Mouse (Mus musculus) ES-E14 (cell line): ENCODE results near the gene Itga2b. TPM values are rescaled to one million over a fixed set of nuclear protein-coding genes. Genes with fewer than 3 reads are reported as not detected.

Experiments used
- DNase-seq: peaks from one replicate; pipeline ENCODE4 v3.0.0-alpha.2; 2013; ENCODE audit warnings: low read depth, low spot score
- H3K27ac ChIP-seq: 2 replicates; pipeline ENCODE4 v1.5.1; 2012; ENCODE audit warnings: low read depth, mild to moderate bottlenecking, low read length, moderate library complexity, mixed read lengths; ENCODE audit not compliant: poor library complexity, insufficient read depth, severe bottlenecking
- H3K36me3 ChIP-seq: 2 replicates; pipeline ENCODE4 v1.6.1; 2012; ENCODE audit warnings: mild to moderate bottlenecking, low read length, moderate library complexity, mixed read lengths; ENCODE audit not compliant: control insufficient read depth, poor library complexity, insufficient read depth, severe bottlenecking
- H3K4me1 ChIP-seq, 2 experiments: fragments of 150-350 bp in 1 of 2; sonication (generic) in 1 of 2; 2 replicates each; pipeline ENCODE4 v1.6.1; 2012; ENCODE audit warnings: low read length in 2 of 2, mild to moderate bottlenecking in 1 of 2, mixed read lengths in 1 of 2; ENCODE audit not compliant: control insufficient read depth in 2 of 2, insufficient read depth in 2 of 2, poor library complexity in 1 of 2
- H3K4me3 ChIP-seq, 2 experiments: fragments of 150-350 bp in 1 of 2; sonication (generic) in 1 of 2; 2 replicates each; pipeline ENCODE4 v1.5.1; 2012; ENCODE audit warnings: low read length in 2 of 2, low read depth in 1 of 2, mild to moderate bottlenecking in 1 of 2, mixed read lengths in 1 of 2; ENCODE audit not compliant: insufficient read depth in 1 of 2, poor library complexity in 1 of 2, severe bottlenecking in 1 of 2
- H3K9ac ChIP-seq: 2 replicates; pipeline ENCODE4 v1.6.1; 2012; ENCODE audit warnings: low read depth, mild to moderate bottlenecking, low read length, mixed read lengths; ENCODE audit not compliant: poor library complexity, insufficient read depth, severe bottlenecking
- H3K9me3 ChIP-seq: fragments of 150-350 bp; sonication (generic); 2 replicates; pipeline ENCODE4 v1.6.1; 2012; ENCODE audit warnings: low read depth, mild to moderate bottlenecking, low read length; ENCODE audit not compliant: control insufficient read depth, insufficient read depth
- CHD2 ChIP-seq: IDR thresholded peaks from 2 replicates; pipeline ENCODE4 v1.6.1; 2014; ENCODE audit warnings: mild to moderate bottlenecking, low read depth, low read length, inconsistent platforms
- HCFC1 ChIP-seq: IDR thresholded peaks from 2 replicates; pipeline ENCODE4 v1.6.1; 2012; ENCODE audit warnings: low read length, inconsistent platforms, borderline replicate concordance; ENCODE audit not compliant: insufficient read depth
- MAFK ChIP-seq: IDR thresholded peaks from 2 replicates; pipeline ENCODE4 v1.6.1; 2014; ENCODE audit warnings: mild to moderate bottlenecking, low read depth, low read length, inconsistent platforms; ENCODE audit not compliant: insufficient read depth
- ZC3H11A ChIP-seq: IDR thresholded peaks from 2 replicates; pipeline ENCODE4 v1.6.1; 2012; ENCODE audit warnings: low read depth, mild to moderate bottlenecking, inconsistent platforms, low read length, borderline replicate concordance
- ZNF384 ChIP-seq: IDR thresholded peaks from 2 replicates; pipeline ENCODE4 v1.6.1; 2012; ENCODE audit warnings: low read depth, low read length, inconsistent platforms
- in situ Hi-C, 2 experiments: fragments of 600-800 bp; cut with MboI; formaldehyde crosslinking; loops; one replicate each; pipeline ENCODE4 v1.15.1; 2025; ENCODE audit warnings: low sequenced_read_pairs in 2 of 2, inconsistent platforms in 1 of 2; ENCODE audit not compliant: unreplicated experiment in 2 of 2
- total RNA-seq: library from RNA; depleted of rRNA; stranded (reverse); fragments of 300-350 nt; gene quantifications from 2 replicates; pipeline ENCODE4 v1.2.3, GENCODE M21; 2012; rRNA removed

The Itga2b gene
- 6.6 and 7.8 TPM in 2 replicates for total RNA-seq

- H3K27ac ChIP-seq, result no peak within 1 kb of the TSS
- H3K4me3 ChIP-seq, result no peak within 1 kb of the TSS
- no peak within 1 kb of the TSS for H3K9ac ChIP-seq
- TF ChIP-seq ZNF384 (no peak), HCFC1 (no peak), MAFK (no peak), ZC3H11A (no peak), CHD2 (no peak)
- H3K9me3 ChIP-seq, result no peaks in the 10 kb centered on the region
- H3K36me3 ChIP-seq, result no peaks in the 10 kb centered on the region
- in situ Hi-C loops, result no loop called here
- peaks cover 0 to 4% of the 10 kb centered on the region in 2 experiments; a peak in 1 of 4 replicates for H3K4me1 ChIP-seq
- DNase-seq, result no peak
Observed at GRCm38 (mm10) chr11:102469648-102470357, at the start of gene Itga2b. TSS of gene Itga2b (minus strand) at chr11:102470122.

- no peak for DNase-seq
- H3K36me3 ChIP-seq, result no peaks in the 10 kb centered on the region; the same call in 1 of the 2 replicates
- H3K9ac ChIP-seq, result no peak overlapping the region
- no peak overlapping the region for H3K27ac ChIP-seq
- H3K4me3 ChIP-seq, result no peak overlapping the region
- no peak for TF ChIP-seq ZNF384
- TF ChIP-seq CHD2, result no peak
- TF ChIP-seq MAFK, result no peak
- no peak for TF ChIP-seq HCFC1
- peaks cover 5 to 6% of the 10 kb centered on the region in 2 experiments; a peak in 3 of 4 replicates for H3K4me1 ChIP-seq
- H3K9me3 ChIP-seq, result no peaks in the 10 kb centered on the region
- in situ Hi-C loops, result no loop called here
Observed at GRCm38 (mm10) chr11:102514793-102515424, 45.0 kb upstream of the Itga2b start.

- Histone ChIP-seq H3K36me3 (peaks cover under 1% of the 10 kb centered on the region; the same call in 1 of the 2 replicates), H3K4me1 (peaks cover 5 to 6% of the 10 kb centered on the region in 2 experiments; a peak in 3 of 4 replicates), H3K9ac (no peak overlapping the region), H3K27ac (no peak overlapping the region), H3K9me3 (no peaks in the 10 kb centered on the region), H3K4me3 (no peak overlapping the region)
- in situ Hi-C loops, result no loop called here
- no peak for DNase-seq
- no peak for TF ChIP-seq CHD2
- no peak for TF ChIP-seq ZC3H11A
- TF ChIP-seq ZNF384, result no peak
- no peak for TF ChIP-seq MAFK
- no peak for TF ChIP-seq HCFC1
Observed at GRCm38 (mm10) chr11:102510226-102510625, 40.3 kb upstream of the Itga2b start.

- H3K4me3 ChIP-seq, result no peak overlapping the region
- no peak overlapping the region for H3K27ac ChIP-seq
- H3K4me1 ChIP-seq, result peaks cover 0 to 7% of the 10 kb centered on the region in 2 experiments; a peak in 1 of 4 replicates
- H3K9ac ChIP-seq, result no peak overlapping the region
- DNase-seq, result no peak
- H3K36me3 ChIP-seq, result peaks cover 9% of the 10 kb centered on the region
- in situ Hi-C loops, result loop anchor here in 1 of 2 experiments (10.0 kb wide), 1 partner anchor 158 kb away; no protein-coding TSS in a partner anchor
- TF ChIP-seq ZC3H11A (no peak), CHD2 (no peak), MAFK (no peak), ZNF384 (no peak), HCFC1 (no peak)
- H3K9me3 ChIP-seq, result no peaks in the 10 kb centered on the region
Observed at GRCm38 (mm10) chr11:102496732-102497131, 26.8 kb upstream of the Itga2b start.

GRCm38 (mm10) chr11:102496206-102496605 lies 26.3 kb upstream of the Itga2b start:
- Histone ChIP-seq H3K36me3 (peaks cover 9% of the 10 kb centered on the region), H3K9ac (no peak overlapping the region), H3K9me3 (no peaks in the 10 kb centered on the region), H3K27ac (no peak overlapping the region), H3K4me3 (no peak overlapping the region), H3K4me1 (peaks cover 0 to 7% of the 10 kb centered on the region in 2 experiments; a peak in 1 of 4 replicates)
- in situ Hi-C loops, result loop anchor here in 1 of 2 experiments (10.0 kb wide), 1 partner anchor 159 kb away; no protein-coding TSS in a partner anchor
- no peak for TF ChIP-seq HCFC1
- no peak for TF ChIP-seq CHD2
- no peak for TF ChIP-seq ZC3H11A
- TF ChIP-seq MAFK, result no peak
- TF ChIP-seq ZNF384, result no peak
- no peak for DNase-seq
